In genomic region chr4:9016504-9017040, GRCm38 (mm10) we compare ENCODE assay signal across 10 mouse cellular contexts.
A peak's percentile ranks its signal among the peaks of the same experiment; 100 is the strongest.
DNase-seq lines count a peak whose midpoint lies in the region; ATAC-seq lines count a peak whose summit lies in the region.
"Had no signal": no experiment of that assay in that cellular context is flagged by ENCODE, and none has a peak within 500 bp of the region (broad histone marks: within the 10 kb centered on the region; RNA-seq: fewer than 3 reads in every experiment).

No protein-coding gene starts in this region.

- H3K36me3 ChIP-seq in heart, embryonic 11.5 days (ENCODE audit: control insufficient read depth, insufficient read depth, low read length) = no peaks in the 10 kb centered on the region
- H3K36me3 ChIP-seq in hindbrain, embryonic 14.5 days (replicated peaks; ENCODE audit: control insufficient read depth, insufficient read depth) = no peaks in the 10 kb centered on the region
- H3K36me3 ChIP-seq: liver, embryonic 15.5 days; neural tube, embryonic 12.5 days had no signal

- no peaks in the 10 kb centered on the region for H3K27me3 ChIP-seq in heart, embryonic 11.5 days (ENCODE audit: control insufficient read depth, insufficient read depth, low read length)
- no peaks in the 10 kb centered on the region for H3K27me3 ChIP-seq in hindbrain, embryonic 14.5 days (ENCODE audit: control insufficient read depth, insufficient read depth, low read length)
- H3K27me3 ChIP-seq: liver, embryonic 15.5 days; neural tube, embryonic 12.5 days had no signal

- no peak for DNase-seq in heart, postnatal 25 days (ENCODE audit: low spot score)
- peak; percentile 38 for DNase-seq in retina, embryonic 14.5 days (ENCODE audit: low spot score)
- DNase-seq in retina, postnatal 1 day = no peak
- DNase-seq in hindbrain, embryonic 14.5 days (ENCODE audit: low spot score) = no peak

- no peak overlapping the region for H3K4me2 ChIP-seq in heart, embryonic 11.5 days
- no peak overlapping the region for H3K4me2 ChIP-seq in hindbrain, embryonic 14.5 days (replicated peaks)
- H3K4me2 ChIP-seq: liver, embryonic 15.5 days had no signal

- intact Hi-C loops in heart, postnatal 25 days (cut with DNase I) = no loop called here

- peak overlapping the region; percentile 82 for H3K27ac ChIP-seq in heart, embryonic 11.5 days (ENCODE audit: low read depth, low read length)
- H3K27ac ChIP-seq in hindbrain, embryonic 14.5 days = peak overlapping the region; percentile 47; the same call in 1 of the 2 replicates
- H3K27ac ChIP-seq: liver, embryonic 15.5 days; macrophage; neural tube, embryonic 12.5 days had no signal

- no peak overlapping the region; the same call in 1 of the 2 replicates for H3K9ac ChIP-seq in heart, embryonic 11.5 days (ENCODE audit: low read depth, low read length)
- H3K9ac ChIP-seq in hindbrain, embryonic 14.5 days = no peak overlapping the region
- H3K9ac ChIP-seq: liver, embryonic 15.5 days; neural tube, embryonic 12.5 days had no signal

- H3K4me1 ChIP-seq in heart, embryonic 11.5 days (ENCODE audit: control insufficient read depth, insufficient read depth, low read length) = peaks cover 18% of the 10 kb centered on the region
- H3K4me1 ChIP-seq in hindbrain, embryonic 14.5 days (replicated peaks; ENCODE audit: control insufficient read depth, insufficient read depth, low read length) = peaks cover 34% of the 10 kb centered on the region

- H3K9me3 ChIP-seq in heart, embryonic 11.5 days (replicated peaks; ENCODE audit: control insufficient read depth, low read length) = no peaks in the 10 kb centered on the region
- no peaks in the 10 kb centered on the region for H3K9me3 ChIP-seq in hindbrain, embryonic 14.5 days (ENCODE audit: control insufficient read depth, low read length)
- H3K9me3 ChIP-seq: liver, embryonic 15.5 days; neural tube, embryonic 12.5 days had no signal

- WGBS in heart, embryonic 11.5 days (ENCODE audit: insufficient replicate concordance) = 57% methylated on average over 9 of the region's 9 CpGs
- WGBS in hindbrain, embryonic 14.5 days = 42% methylated on average over 9 of the region's 9 CpGs

- ATAC-seq in heart, embryonic 11.5 days (replicated peaks; ENCODE audit: insufficient number of reproducible peaks, low FRiP score, low TSS enrichment) = no peak; the same call in 1 of the 2 replicates
- ATAC-seq in hindbrain, embryonic 14.5 days (ENCODE audit: low FRiP score) = no peak
- ATAC-seq in CD4-positive, CD25-positive, alpha-beta regulatory T cell, adult 4 months = no peak
- no peak for ATAC-seq in erythroid progenitor cell, adult 5-6 weeks (replicated peaks; ENCODE audit: low FRiP score, poor library complexity, severe bottlenecking)

- no peak overlapping the region for H3K4me3 ChIP-seq in heart, embryonic 11.5 days (ENCODE audit: low read depth, low read length)
- H3K4me3 ChIP-seq in hindbrain, embryonic 14.5 days (replicated peaks; ENCODE audit: low read length) = no peak overlapping the region
- H3K4me3 ChIP-seq: liver, embryonic 15.5 days; neural tube, embryonic 12.5 days had no signal
